Mouse (Mus musculus) layer of hippocampus, postnatal 14 days (tissue): ENCODE measurements around the gene Gm4064. TPM values are rescaled to one million over a fixed set of nuclear protein-coding genes. Genes with fewer than 3 reads are reported as not detected.
"Not testable (repeated sequence)": the region's sequence is repeated elsewhere in the genome, so short reads cannot be mapped to it uniquely, and the experiment has no call there.

Experiments
- DNase-seq, 2 experiments: peaks; one replicate each; pipeline ENCODE4 v3.0.0; 2021 to 2022; ENCODE audit warnings: low spot score in 2 of 2, mixed read lengths in 1 of 2
- long read RNA-seq, 2 experiments: library from polyadenylated mRNA; stranded (forward); transcript quantifications; one replicate each; pipeline ENCODE4 v2.0.0; 2021
- total RNA-seq, 2 experiments: library from RNA; stranded (reverse); gene quantifications; 2 replicates each; pipeline ENCODE4 v1.2.3; 2021

The Gm4064 gene
- not detected for total RNA-seq
- long read RNA-seq, experiment 1, result 0 reads
- long read RNA-seq, experiment 2, result 0 reads

- not testable (repeated sequence) for DNase-seq
Measured at GRCm38 (mm10) chrY:2796105-2796504, at the start of gene Gm4064. Gm4064 (minus strand) TSS chrY:2796205.

- DNase-seq, result not testable (repeated sequence)
Measured at GRCm38 (mm10) chrY:2830380-2830779, 34.4 kb upstream of the Gm4064 start, which contains the start of the genes Rbmy and Gm10256. Rbmy (plus strand) TSS chrY:2830680. Gm10256 (plus strand) TSS chrY:2830699.

Other genes with a start within 250 kb of the Gm4064 start
- not detected for gene H2al2c, start 197.1 kb downstream of the Gm4064 start, total RNA-seq
- gene Sry, start 132.5 kb downstream of the Gm4064 start, total RNA-seq, result not detected
- gene H2al2b, start 75.5 kb downstream of the Gm4064 start, total RNA-seq, result not detected
- not detected for gene Rbmy, start 34.5 kb upstream of the Gm4064 start, total RNA-seq
- not detected for gene Gm10256, start 34.5 kb upstream of the Gm4064 start, total RNA-seq
- not detected for gene Gm10352, start 104.8 kb upstream of the Gm4064 start, total RNA-seq
- not detected for gene Gm29289, start 136.4 kb upstream of the Gm4064 start, total RNA-seq